Comparison of ENCODE assay signal across 8 mouse cellular contexts in genomic region chr19:38836438-38837170, GRCm38 (mm10). TPM values are rescaled to one million over a fixed set of nuclear protein-coding genes. Genes with fewer than 3 reads are reported as not detected.
DNase-seq lines count a peak whose midpoint lies in the region; ATAC-seq and TF ChIP-seq lines count a peak whose summit lies in the region.

Tbc1d12 (plus strand) TSS chr19:38836579.

- H3K4me3 ChIP-seq in ES-Bruce4 (ENCODE audit: low read depth, low read length), result peak within 1 kb of the TSS; percentile 89
- peak within 1 kb of the TSS; percentile 82 for H3K4me3 ChIP-seq in forebrain, embryonic 13.5 days
- peak within 1 kb of the TSS; percentile 90 for H3K4me3 ChIP-seq in neural tube, embryonic 15.5 days (replicated peaks)

- no peak within 1 kb of the TSS for H3K27ac ChIP-seq in ES-Bruce4 (ENCODE audit: insufficient read depth, low read length)
- peak within 1 kb of the TSS; percentile 88 for H3K27ac ChIP-seq in forebrain, embryonic 13.5 days
- H3K27ac ChIP-seq in neural tube, embryonic 15.5 days (replicated peaks), result peak within 1 kb of the TSS; percentile 95

- peak within 1 kb of the TSS; percentile 64 for H3K4me2 ChIP-seq in forebrain, embryonic 13.5 days
- peak within 1 kb of the TSS; percentile 66 for H3K4me2 ChIP-seq in neural tube, embryonic 15.5 days

- TF ChIP-seq POLR2A in ES-Bruce4 (IDR thresholded peaks at IDR 0.05; ENCODE audit: insufficient read depth, low read length), result no peak

- no peaks in the 10 kb centered on the region for H3K9me3 ChIP-seq in ES-Bruce4 (replicated peaks; ENCODE audit: control insufficient read depth, insufficient read depth, low read length, poor library complexity, severe bottlenecking)
- H3K9me3 ChIP-seq in forebrain, embryonic 13.5 days (replicated peaks), result no peaks in the 10 kb centered on the region
- no peaks in the 10 kb centered on the region for H3K9me3 ChIP-seq in neural tube, embryonic 15.5 days (replicated peaks)

- no peaks in the 10 kb centered on the region for H3K27me3 ChIP-seq in ES-Bruce4 (ENCODE audit: control insufficient read depth, insufficient read depth, low read length, poor library complexity, severe bottlenecking)
- no peaks in the 10 kb centered on the region for H3K27me3 ChIP-seq in forebrain, embryonic 13.5 days
- H3K27me3 ChIP-seq in neural tube, embryonic 15.5 days (replicated peaks), result no peaks in the 10 kb centered on the region

- intact Hi-C loops in heart, postnatal 14 days (cut with DNase I), result no loop called here

- DNase-seq in heart, postnatal 14 days, result peak; percentile 97 to 98
- DNase-seq in layer of hippocampus, adult 11-12 months (ENCODE audit: low spot score), result peak; percentile 90
- DNase-seq in lung, adult 18-20 months, result peak; percentile 89 to 93
- DNase-seq in testis, postnatal 14 days (ENCODE audit: low spot score), result peak; percentile 91

- ATAC-seq in cerebellum, adult (ENCODE audit: insufficient number of reproducible peaks, low FRiP score, low TSS enrichment), result peak; percentile 94
- peak; percentile 95 for ATAC-seq in forebrain, embryonic 13.5 days
- ATAC-seq in neural tube, embryonic 15.5 days (ENCODE audit: low FRiP score), result peak; percentile 92

- 0 out of 2 replicates have a peak, but pooled peaks cover 3% of the 10 kb centered on the region for H3K36me3 ChIP-seq in ES-Bruce4 (ENCODE audit: control insufficient read depth, insufficient read depth, low read length, poor library complexity, severe bottlenecking)
- H3K36me3 ChIP-seq in forebrain, embryonic 13.5 days (ENCODE audit: poor library complexity, severe bottlenecking), result no peaks in the 10 kb centered on the region
- no peaks in the 10 kb centered on the region for H3K36me3 ChIP-seq in neural tube, embryonic 15.5 days

- H3K4me1 ChIP-seq in ES-Bruce4 (ENCODE audit: control insufficient read depth, insufficient read depth, low read length), result no peaks in the 10 kb centered on the region
- peaks cover 15% of the 10 kb centered on the region for H3K4me1 ChIP-seq in forebrain, embryonic 13.5 days
- H3K4me1 ChIP-seq in neural tube, embryonic 15.5 days, result peaks cover 28% of the 10 kb centered on the region

- under 1% methylated on average over 68 of the region's 101 CpGs for WGBS in forebrain, embryonic 13.5 days
- under 1% methylated on average over 90 of the region's 101 CpGs for WGBS in neural tube, embryonic 15.5 days

- TF ChIP-seq EP300 in ES-Bruce4 (IDR thresholded peaks at IDR 0.05; ENCODE audit: insufficient read depth, low read depth, low read length), result no peak

- H3K9ac ChIP-seq in ES-Bruce4 (ENCODE audit: low read depth, poor library complexity, severe bottlenecking), result peak within 1 kb of the TSS; percentile 91
- H3K9ac ChIP-seq in forebrain, embryonic 13.5 days, result peak within 1 kb of the TSS; percentile 85
- H3K9ac ChIP-seq in neural tube, embryonic 15.5 days (replicated peaks), result peak within 1 kb of the TSS; percentile 92

- no peak for TF ChIP-seq CTCF in ES-Bruce4 (IDR thresholded peaks at IDR 0.05; ENCODE audit: low read depth, low read length)

RNA-seq across cellular contexts. Expression of gene Tbc1d12, which starts in this region (rescaled TPM):
- polyA plus RNA-seq in ES-Bruce4 (2011; ENCODE audit: insufficient read depth, insufficient read length, low read depth, missing spikeins), result 5.3 and 6.3 TPM in 2 replicates
- polyA plus RNA-seq in forebrain, embryonic 13.5 days (2015; fragmentation: Nextera tagmentation; extraction: Ambion mirVana), result 3.4 and 3.8 TPM in 2 replicates
- total RNA-seq in heart, postnatal 14 days (2021), result 1 to 10 TPM; 5.8 to 6.6 TPM
- 5.7 TPM in 2 replicates for polyA plus RNA-seq in neural tube, embryonic 15.5 days (2015; fragmentation: Nextera tagmentation; extraction: Ambion mirVana)
